Mouse (Mus musculus) frontal cortex, postnatal 10 days (tissue): Measurements from ENCODE around the gene Hyal3.

Experiments
- DNase-seq, 2 experiments: peaks; one replicate each; pipeline ENCODE4 v3.0.0; 2022; ENCODE audit warnings: low spot score in 2 of 2, mixed read lengths in 1 of 2

Hyal3 gene

GRCm38 (mm10) chr9:107580501-107581317, at the start of gene Hyal3:
TSS of gene Hyal3 (plus strand) at chr9:107580818.
- DNase-seq: peak; percentile 81 to 85

- DNase-seq: peak; percentile 91 to 94
These were observed 46.7 kb upstream of the Hyal3 start, which contains the start of gene Tmem115 for GRCm38 (mm10) chr9:107533791-107534407. TSS of gene Tmem115 (plus strand) at chr9:107533945.

GRCm38 (mm10) chr9:107534408-107535202, 46.0 kb upstream of the Hyal3 start:
- DNase-seq: no peak

GRCm38 (mm10) chr9:107538231-107538630, 42.4 kb upstream of the Hyal3 start:
- no peak for DNase-seq

GRCm38 (mm10) chr9:107538711-107539110, 41.9 kb upstream of the Hyal3 start:
- no peak for DNase-seq

- DNase-seq: no peak
These were observed 40.7 kb upstream of the Hyal3 start for GRCm38 (mm10) chr9:107539940-107540339.

- no peak for DNase-seq
These were observed 40.2 kb upstream of the Hyal3 start for GRCm38 (mm10) chr9:107540420-107540819.

GRCm38 (mm10) chr9:107541005-107541404, 39.6 kb upstream of the Hyal3 start:
- no peak for DNase-seq

- DNase-seq: peak; percentile 92 to 93
These were observed 38.9 kb upstream of the Hyal3 start, which contains the start of the genes Cyb561d2 and Nprl2 for GRCm38 (mm10) chr9:107541474-107542351. TSS of gene Cyb561d2 (minus strand) at chr9:107542193. TSS of gene Nprl2 (plus strand) at chr9:107542226.

GRCm38 (mm10) chr9:107542352-107542686, 38.3 kb upstream of the Hyal3 start:
- DNase-seq: no peak

- no peak for DNase-seq
These were observed 37.9 kb upstream of the Hyal3 start for GRCm38 (mm10) chr9:107542721-107543120.

- DNase-seq: no peak
These were observed 37.3 kb upstream of the Hyal3 start for GRCm38 (mm10) chr9:107543299-107543698.

- DNase-seq: no peak
These were observed 36.4 kb upstream of the Hyal3 start for GRCm38 (mm10) chr9:107544196-107544700.

GRCm38 (mm10) chr9:107544729-107545128, 35.9 kb upstream of the Hyal3 start:
- DNase-seq: no peak

GRCm38 (mm10) chr9:107545199-107545598, 35.4 kb upstream of the Hyal3 start:
- no peak for DNase-seq

- DNase-seq: peak in 1 of 2 experiments; percentile 67
These were observed 35.0 kb upstream of the Hyal3 start for GRCm38 (mm10) chr9:107545602-107546001.

GRCm38 (mm10) chr9:107547026-107547425, 33.6 kb upstream of the Hyal3 start, which contains the start of gene Zmynd10:
TSS of gene Zmynd10 (plus strand) at chr9:107547298.
- peak; percentile 79 to 88 for DNase-seq

GRCm38 (mm10) chr9:107547957-107548356, 32.7 kb upstream of the Hyal3 start:
- no peak for DNase-seq

GRCm38 (mm10) chr9:107548820-107549219, 31.8 kb upstream of the Hyal3 start:
- no peak for DNase-seq

- DNase-seq: no peak
These were observed 31.1 kb upstream of the Hyal3 start for GRCm38 (mm10) chr9:107549297-107550074.
